Mouse (Mus musculus) ES-Bruce4 (cell line): ENCODE measurements at regions not wholly inside any gene's neighbourhood (a gene's known extent, or its start where the extent isn't known, plus 50 kb on each side); places are given as distances from the start of the nearest gene placed in this dataset.

ENCODE experiments used
- CTCF ChIP-seq: IDR thresholded peaks from one replicate; pipeline ENCODE4 v1.8.1; 2011; ENCODE audit warnings: low read depth, low read length
- POLR2A ChIP-seq: IDR thresholded peaks from one replicate; pipeline ENCODE4 v1.8.1; 2011; ENCODE audit warnings: low read length; ENCODE audit not compliant: insufficient read depth

GRCm38 (mm10) chr4:29091495-29092211 is 278.7 kb downstream of the Epha7 start:
- no peak for TF ChIP-seq CTCF
- no peak for TF ChIP-seq POLR2A
